Mouse (Mus musculus) intestine, embryonic 14.5 days (tissue): Measurements from ENCODE around the gene Rnase11. TPM values are rescaled to one million over a fixed set of nuclear protein-coding genes. Genes with fewer than 3 reads are reported as not detected.
A peak's percentile ranks its signal among the peaks of the same experiment; 100 is the strongest.

Source experiments
- ATAC-seq: fragments of 200-750 bp; cut with Nextera tagmentation; replicated peaks from 2 replicates; pipeline ENCODE4 v1.8.0; 2017; ENCODE audit warnings: low read depth, moderate number of reproducible peaks, moderate TSS enrichment, moderate library complexity; ENCODE audit not compliant: low FRiP score, low TSS enrichment
- DNase-seq: peaks from one replicate; pipeline ENCODE4 v3.0.0-alpha.2; 2018; ENCODE audit warnings: low spot score
- H3K27ac ChIP-seq: fragments of 300-500 bp; sonication (generic); 2 replicates; pipeline ENCODE4 v1.5.1; 2014; ENCODE audit warnings: low read depth, mild to moderate bottlenecking, control low read depth
- H3K27me3 ChIP-seq: fragments of 300-500 bp; sonication (generic); replicated peaks from 2 replicates; pipeline ENCODE4 v1.6.1; 2014; ENCODE audit warnings: low read length, control low read depth; ENCODE audit not compliant: control insufficient read depth, insufficient read depth
- H3K36me3 ChIP-seq: fragments of 300-500 bp; sonication (generic); 2 replicates; pipeline ENCODE4 v1.6.1; 2014; ENCODE audit warnings: low read length, control low read depth; ENCODE audit not compliant: control insufficient read depth, insufficient read depth
- H3K4me1 ChIP-seq: fragments of 300-500 bp; sonication (generic); replicated peaks from 2 replicates; pipeline ENCODE4 v1.6.1; 2014; ENCODE audit warnings: low read length, control low read depth, mixed read lengths; ENCODE audit not compliant: control insufficient read depth, insufficient read depth
- H3K4me2 ChIP-seq: fragments of 300-500 bp; sonication (generic); 2 replicates; pipeline ENCODE4 v1.6.1; 2014; ENCODE audit warnings: low read length
- H3K4me3 ChIP-seq: fragments of 300-500 bp; sonication (generic); 2 replicates; pipeline ENCODE4 v1.5.1; 2014; ENCODE audit warnings: low read depth, low read length, control low read depth, mixed read lengths
- H3K9ac ChIP-seq: fragments of 300-500 bp; sonication (generic); 2 replicates; pipeline ENCODE4 v1.6.1; 2014; ENCODE audit warnings: mild to moderate bottlenecking, low read length
- H3K9me3 ChIP-seq: fragments of 300-500 bp; sonication (generic); 2 replicates; pipeline ENCODE4 v1.6.1; 2016; ENCODE audit warnings: low read length, control low read depth; ENCODE audit not compliant: control insufficient read depth
- WGBS: fragments of 180-500 bp; shearing (Covaris S2); extraction: QIAGEN DNeasy Blood & Tissue Kit; methylation state at CpG from one replicate; pipeline ENCODE4 v1.1.7; 2014; 5-methylcytosine and 5-hydroxymethylcytosine counted together
- polyA plus RNA-seq: library from polyadenylated mRNA; unstranded; fragments of >200 nt; fragmentation: Nextera tagmentation; extraction: Ambion mirVana; gene quantifications from 2 replicates; pipeline ENCODE4 v1.2.1, GENCODE M21; 2014

Gene Rnase11
- polyA plus RNA-seq, 1 experiment from 2014 or later, result not detected

GRCm38 (mm10) chr14:51090921-51091900, 41.2 kb upstream of the Rnase11 start, which contains the start of the genes Rnase4 and Ang:
Gene Rnase4, plus strand, starts transcription at chr14:51091077.
Gene Ang, plus strand, starts transcription at chr14:51091150.
- Histone ChIP-seq H3K9me3 (no peaks in the 10 kb centered on the region), H3K4me1 (peaks cover 2% of the 10 kb centered on the region; the same call in 1 of the 2 replicates), H3K9ac (peak within 1 kb of the TSS; percentile 68), H3K4me2 (peak within 1 kb of the TSS; percentile 58), H3K4me3 (peak within 1 kb of the TSS; percentile 74), H3K27me3 (no peaks in the 10 kb centered on the region), H3K36me3 (no peaks in the 10 kb centered on the region), H3K27ac (peak within 1 kb of the TSS; percentile 92)
- DNase-seq (peak; percentile 85), ATAC-seq (peak; percentile 56)
- WGBS, result 7% methylated on average over 33 of the region's 33 CpGs

- Histone ChIP-seq H3K36me3 (no peaks in the 10 kb centered on the region), H3K9ac (peak overlapping the region; percentile 68), H3K4me2 (peak overlapping the region; percentile 58), H3K27me3 (no peaks in the 10 kb centered on the region), H3K27ac (peak overlapping the region; percentile 92), H3K4me1 (0 out of 2 replicates have a peak, but pooled peaks cover 2% of the 10 kb centered on the region), H3K9me3 (no peaks in the 10 kb centered on the region), H3K4me3 (peak overlapping the region; percentile 74)
- ATAC-seq (peak; percentile 62; the same call in 1 of the 2 replicates), DNase-seq (peak; percentile 97)
- under 1% methylated on average over 27 of the region's 27 CpGs for WGBS
Measured at GRCm38 (mm10) chr14:51090077-51090781, 40.3 kb upstream of the Rnase11 start.

- Histone ChIP-seq H3K9ac (peak overlapping the region; percentile 68), H3K4me2 (peak overlapping the region; percentile 58), H3K27me3 (no peaks in the 10 kb centered on the region), H3K4me3 (peak overlapping the region; percentile 74), H3K9me3 (no peaks in the 10 kb centered on the region), H3K4me1 (0 out of 2 replicates have a peak, but pooled peaks cover 2% of the 10 kb centered on the region), H3K36me3 (no peaks in the 10 kb centered on the region), H3K27ac (peak overlapping the region; percentile 92)
- ATAC-seq (peak; percentile 3; the same call in 1 of the 2 replicates), DNase-seq (no peak)
- WGBS, result 1% methylated on average over 15 of the region's 15 CpGs
Measured at GRCm38 (mm10) chr14:51089674-51090076, 39.7 kb upstream of the Rnase11 start.

GRCm38 (mm10) chr14:51088970-51089673, 39.2 kb upstream of the Rnase11 start:
- ATAC-seq, result peak; percentile 91
- Histone ChIP-seq H3K9me3 (no peaks in the 10 kb centered on the region), H3K4me2 (peak overlapping the region; percentile 58), H3K4me1 (0 out of 2 replicates have a peak, but pooled peaks cover 2% of the 10 kb centered on the region), H3K9ac (peak overlapping the region; percentile 68), H3K27me3 (no peaks in the 10 kb centered on the region), H3K27ac (peak overlapping the region; percentile 92), H3K4me3 (peak overlapping the region; percentile 74), H3K36me3 (no peaks in the 10 kb centered on the region)
- DNase-seq, result peak; percentile 100
- under 1% methylated on average over 34 of the region's 34 CpGs for WGBS

DNA sequence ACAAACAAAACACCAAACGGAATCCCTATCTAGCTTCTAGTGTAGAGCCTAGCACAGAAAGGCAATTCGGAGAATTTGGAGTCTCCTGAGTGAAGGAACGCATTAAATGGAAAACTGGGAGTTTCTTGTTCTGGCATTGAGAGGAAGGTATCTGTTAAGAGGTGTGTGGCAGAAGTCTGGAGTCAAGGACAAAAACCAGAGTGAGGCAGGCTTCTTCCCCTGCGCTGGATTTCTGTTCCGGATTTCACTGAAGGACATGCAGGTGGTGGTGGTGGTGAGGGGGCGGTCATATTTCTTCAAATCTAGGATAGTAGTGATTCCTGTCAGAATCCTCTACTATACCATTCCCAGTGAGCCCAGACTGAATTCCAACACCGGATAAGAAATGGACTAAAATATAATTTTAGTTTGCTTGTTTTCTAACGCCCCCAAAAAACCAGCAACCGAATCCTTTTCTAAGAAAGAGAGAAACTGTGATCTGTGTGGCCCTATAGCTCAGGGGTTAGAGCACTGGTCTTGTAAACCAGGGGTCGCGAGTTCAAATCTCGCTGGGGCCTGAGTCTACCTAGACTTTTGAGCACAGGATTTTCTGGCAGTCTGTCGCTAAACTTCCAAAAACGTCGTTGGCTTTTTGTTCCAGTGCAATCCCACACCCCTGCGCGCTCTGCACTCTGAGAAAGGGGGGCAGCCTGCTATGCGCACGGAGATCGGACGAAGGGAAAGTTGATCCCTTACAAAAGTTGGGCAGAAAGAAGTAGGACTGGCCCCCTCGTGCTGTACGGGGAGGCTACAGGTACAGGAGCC, 38.4 kb upstream of the Rnase11 start:
- 1% methylated on average over 23 of the region's 23 CpGs for WGBS
- ATAC-seq, result peak; percentile 33

DNA sequence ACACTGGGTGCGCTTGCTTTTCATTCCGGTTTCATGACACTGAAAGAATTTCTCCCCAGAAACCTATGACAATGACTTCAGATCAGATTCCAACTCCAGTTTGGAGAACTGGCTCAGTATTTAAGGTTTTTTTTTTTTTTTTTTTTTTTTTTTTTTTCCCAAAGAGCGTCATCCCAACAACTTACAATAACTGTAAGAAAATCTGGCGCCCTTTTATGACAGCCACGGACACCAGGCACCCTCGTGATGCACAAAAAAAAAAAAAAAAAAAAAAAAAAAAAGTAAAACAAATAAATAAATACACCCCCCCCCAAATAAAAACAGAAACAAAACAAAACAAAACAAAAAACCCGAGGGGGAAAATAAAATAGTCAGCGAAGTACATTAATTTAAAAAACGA, 37.8 kb upstream of the Rnase11 start:
- H3K4me3 ChIP-seq, result peak overlapping the region; percentile 74
- H3K4me2 ChIP-seq, result peak overlapping the region; percentile 58
- H3K27me3 ChIP-seq, result no peaks in the 10 kb centered on the region
- no peak overlapping the region for H3K9ac ChIP-seq
- H3K36me3 ChIP-seq, result no peaks in the 10 kb centered on the region
- H3K9me3 ChIP-seq, result no peaks in the 10 kb centered on the region
- H3K27ac ChIP-seq, result peak overlapping the region; percentile 77; the same call in 1 of the 2 replicates
- no peak for DNase-seq
- ATAC-seq, result no peak
- H3K4me1 ChIP-seq, result peaks cover 2% of the 10 kb centered on the region; the same call in 1 of the 2 replicates
- 12% methylated on average over 9 of the region's 9 CpGs for WGBS

More for the DNA sequence above, 38.4 kb upstream of the Rnase11 start:
- H3K4me3 ChIP-seq, result peak overlapping the region; percentile 74
- peak overlapping the region; percentile 77 for H3K27ac ChIP-seq
- no peaks in the 10 kb centered on the region for H3K9me3 ChIP-seq
- H3K9ac ChIP-seq, result peak overlapping the region; percentile 47
- peaks cover 2% of the 10 kb centered on the region; the same call in 1 of the 2 replicates for H3K4me1 ChIP-seq
- no peaks in the 10 kb centered on the region for H3K27me3 ChIP-seq
- no peaks in the 10 kb centered on the region for H3K36me3 ChIP-seq
- H3K4me2 ChIP-seq, result peak overlapping the region; percentile 58
- peak; percentile 93 for DNase-seq

DNA sequence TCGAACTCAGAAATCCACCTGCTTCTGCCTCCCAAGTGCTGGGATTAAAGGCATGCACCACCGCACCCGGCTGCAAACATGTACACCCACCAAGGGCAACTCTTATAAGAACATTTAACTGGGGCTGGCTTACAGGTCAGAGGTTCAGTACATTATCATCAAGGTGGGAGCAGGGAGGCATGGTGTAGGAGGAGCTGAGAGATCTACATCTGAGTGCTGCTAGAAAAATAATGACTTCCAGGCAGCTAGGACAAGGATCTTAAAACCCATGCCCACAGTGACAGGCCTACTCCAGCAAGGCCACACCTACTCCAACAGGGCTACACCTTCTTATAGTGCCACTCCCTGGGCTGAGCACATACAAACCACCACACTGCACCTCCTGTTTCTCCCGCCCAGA, 35.9 kb upstream of the Rnase11 start:
- H3K27me3 ChIP-seq, result no peaks in the 10 kb centered on the region
- DNase-seq, result no peak
- H3K4me3 ChIP-seq, result no peak overlapping the region
- WGBS, result 70% methylated on average over 4 of the region's 4 CpGs
- no peak overlapping the region for H3K9ac ChIP-seq
- no peaks in the 10 kb centered on the region; the same call in 1 of the 2 replicates for H3K4me1 ChIP-seq
- no peak for ATAC-seq
- no peaks in the 10 kb centered on the region for H3K9me3 ChIP-seq
- no peak overlapping the region for H3K4me2 ChIP-seq
- no peaks in the 10 kb centered on the region for H3K36me3 ChIP-seq
- H3K27ac ChIP-seq, result no peak overlapping the region
